Mouse (Mus musculus): Measurements from ENCODE around the gene Tmcc3.

DNA sequence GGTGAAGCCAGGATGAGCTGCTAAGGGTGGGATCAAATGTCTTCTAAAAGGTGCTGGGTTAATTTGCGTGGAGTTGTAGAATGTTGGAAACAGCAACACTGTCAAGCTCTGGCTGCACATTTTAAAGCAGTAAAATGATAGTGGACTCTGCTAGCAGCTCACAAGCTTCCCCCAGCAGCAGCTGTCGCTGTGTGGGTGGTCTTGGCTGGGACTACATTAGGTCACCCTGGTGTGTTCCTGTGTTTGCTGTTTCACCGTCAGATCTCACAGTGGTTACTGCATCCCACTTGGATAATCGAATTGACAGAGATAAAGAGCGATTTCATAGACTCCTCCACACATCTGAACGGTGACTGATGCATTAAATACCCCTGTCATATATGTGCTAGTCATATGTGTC lies 146.9 kb downstream of the Tmcc3 start:
- TF ChIP-seq CTCF (IDR thresholded peaks at IDR 0.05; ENCODE audit: extremely low read depth, insufficient read depth, insufficient read length, insufficient replicate concordance) = no peak
- TF ChIP-seq POLR2A (IDR thresholded peaks at IDR 0.05; ENCODE audit: low read depth, low read length) = no peak
